Mouse (Mus musculus): ENCODE measurements at regions not wholly inside any gene's neighbourhood (a gene's known extent, or its start where the extent isn't known, plus 50 kb on each side); places are given as distances from the start of the nearest gene placed in this dataset.

DNA sequence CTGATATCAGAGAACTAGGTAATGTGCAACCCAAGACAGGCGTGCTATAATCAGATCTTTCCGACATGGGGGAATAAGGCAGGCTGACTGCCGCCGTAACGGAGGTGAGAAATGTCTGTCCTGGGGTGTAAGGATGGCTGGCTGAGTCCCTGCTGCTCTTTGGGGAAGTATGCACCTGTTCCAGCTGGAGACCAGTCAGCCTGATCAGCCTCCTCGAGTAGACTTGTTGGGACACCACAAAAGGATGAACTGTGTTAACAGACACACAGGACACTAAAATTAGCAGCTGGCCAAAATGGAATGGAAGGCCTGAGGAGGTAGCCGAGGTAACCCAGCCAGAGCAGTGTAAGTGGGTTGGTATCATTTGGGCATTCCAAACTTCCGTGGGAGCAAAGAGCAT is 256.3 kb downstream of the Rplp1 start:
- no peak for TF ChIP-seq POLR2A (IDR thresholded peaks at IDR 0.05; ENCODE audit: borderline replicate concordance, control insufficient read depth, low read depth, low read length)
- TF ChIP-seq CTCF (IDR thresholded peaks at IDR 0.05; ENCODE audit: control insufficient read depth, insufficient read depth, low read length), result no peak
